Mouse (Mus musculus) G1E (cell line): ENCODE measurements around the gene Myg1.

Experiments
- CTCF ChIP-seq: IDR thresholded peaks from 2 replicates; pipeline ENCODE4 v1.5.1; 2012; ENCODE audit warnings: low read depth, low read length, inconsistent platforms, mixed read lengths
- GATA1 ChIP-seq: IDR thresholded peaks from 2 replicates; pipeline ENCODE4 v1.6.1; 2012; ENCODE audit warnings: borderline replicate concordance, low read length, inconsistent platforms, mixed read lengths
- GATA2 ChIP-seq: IDR thresholded peaks from 2 replicates; pipeline ENCODE4 v1.6.1; 2012; ENCODE audit warnings: low read depth, low read length, inconsistent platforms, borderline replicate concordance
- POLR2AphosphoS5 ChIP-seq: IDR thresholded peaks from 2 replicates; pipeline ENCODE4 v1.6.1; 2012; ENCODE audit warnings: low read depth, low read length, inconsistent platforms; ENCODE audit not compliant: insufficient replicate concordance
- TAL1 ChIP-seq: conservative IDR thresholded peaks from 2 replicates; pipeline ENCODE4 v1.6.1; 2012; ENCODE audit warnings: low read depth, low read length, inconsistent platforms, mixed read lengths

DNA sequence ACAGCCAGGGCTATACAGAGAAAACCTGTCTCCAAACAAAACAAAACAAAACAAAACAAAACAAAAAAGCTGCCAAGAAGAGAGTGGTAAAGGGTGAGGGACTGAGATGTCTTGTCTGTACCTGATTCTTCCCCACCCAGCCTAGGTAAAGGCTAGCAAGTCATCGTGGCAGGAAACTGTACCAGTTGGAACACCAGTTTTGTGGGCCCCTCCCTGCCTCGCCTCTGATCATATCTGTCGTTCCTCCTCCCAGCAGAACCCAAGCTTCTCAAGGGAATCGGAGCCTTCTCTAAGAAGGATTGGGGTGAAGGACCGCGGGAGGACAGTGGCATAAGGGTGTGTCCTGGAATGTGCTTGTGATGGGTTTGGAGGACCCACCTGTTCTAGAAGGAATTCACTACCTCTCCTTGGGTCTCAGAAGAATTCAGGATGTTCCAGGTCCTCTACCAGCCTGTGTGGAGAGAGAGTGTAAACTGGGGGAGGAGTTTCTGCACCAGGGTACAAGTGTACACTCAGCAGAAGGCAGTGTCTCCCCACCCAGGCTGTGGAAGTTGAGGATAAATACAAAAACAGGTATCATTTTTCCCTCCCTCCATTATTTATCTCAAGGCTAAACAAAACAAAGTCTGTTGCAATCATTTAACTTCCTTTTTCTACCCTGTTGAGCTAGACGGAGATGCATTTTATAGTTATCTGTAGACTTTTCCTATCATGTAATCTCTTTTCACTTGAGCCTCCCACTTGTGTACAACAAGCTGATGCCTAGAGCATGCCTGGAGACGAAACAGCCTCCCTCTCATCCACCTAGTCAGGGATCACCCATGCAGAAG is 48.8 kb upstream of the Myg1 start:
- TF ChIP-seq CTCF, result no peak
- TF ChIP-seq POLR2AphosphoS5, result no peak
- TF ChIP-seq GATA1, result no peak
- TF ChIP-seq TAL1, result no peak
- TF ChIP-seq GATA2, result no peak
